Mouse (Mus musculus) E14TG2a.4 (cell line): ENCODE measurements around the gene Dync2li1.

Source experiments
- CTCF ChIP-seq: conservative IDR thresholded peaks from 2 replicates; pipeline ENCODE4 v1.5.1; 2014; ENCODE audit warnings: low read length
- POU5F1 ChIP-seq: IDR thresholded peaks from 2 replicates; pipeline ENCODE4 v1.6.1; 2014; ENCODE audit warnings: low read length, borderline replicate concordance

GRCm38 (mm10) chr17:84606976-84607375 is 19.3 kb upstream of the Dync2li1 start:
- no peak for TF ChIP-seq CTCF
- no peak for TF ChIP-seq POU5F1
